Mouse (Mus musculus) neutrophil, adult 5-6 weeks (primary cell): ENCODE results near the gene Olfr732. TPM values are rescaled to one million over a fixed set of nuclear protein-coding genes. Genes with fewer than 3 reads are reported as not detected.

Experiments
- ATAC-seq: fragments of 151-379, 151-347 bp; 2 replicates; pipeline ENCODE4 v1.8.0; 2017; ENCODE audit warnings: mild to moderate bottlenecking, moderate TSS enrichment; ENCODE audit not compliant: insufficient number of reproducible peaks, poor library complexity, low FRiP score, severe bottlenecking; ENCODE audit errors: extremely low read depth
- total RNA-seq: library from RNA; stranded (forward); fragments of 200-1000 nt; gene quantifications from 2 replicates; pipeline ENCODE4 v1.2.3, GENCODE M21; 2017

Olfr732 gene
- total RNA-seq, result not detected in 2 replicates

DNA sequence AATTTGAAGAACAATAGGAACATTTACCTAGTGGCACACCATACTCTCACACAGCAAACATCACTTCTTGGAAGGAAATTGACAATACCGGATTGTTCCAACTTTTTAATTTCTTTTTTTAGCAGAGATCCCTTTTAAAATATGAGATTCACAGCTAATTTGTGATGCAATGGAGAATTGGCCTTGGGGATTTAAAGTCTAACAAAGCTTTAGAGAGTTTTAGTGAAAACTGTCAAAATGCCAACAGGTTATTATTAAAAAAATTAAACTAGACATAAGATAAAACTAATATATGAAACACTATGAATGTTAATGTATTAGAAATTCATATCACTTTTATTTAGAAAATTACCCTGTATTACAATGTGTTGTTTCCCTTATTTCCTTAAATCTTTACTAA lies at the start of gene Olfr732:
Gene Olfr732 (minus strand): TSS at position 101 of the 400 bp plus-strand sequence.
- ATAC-seq, result no peak

DNA sequence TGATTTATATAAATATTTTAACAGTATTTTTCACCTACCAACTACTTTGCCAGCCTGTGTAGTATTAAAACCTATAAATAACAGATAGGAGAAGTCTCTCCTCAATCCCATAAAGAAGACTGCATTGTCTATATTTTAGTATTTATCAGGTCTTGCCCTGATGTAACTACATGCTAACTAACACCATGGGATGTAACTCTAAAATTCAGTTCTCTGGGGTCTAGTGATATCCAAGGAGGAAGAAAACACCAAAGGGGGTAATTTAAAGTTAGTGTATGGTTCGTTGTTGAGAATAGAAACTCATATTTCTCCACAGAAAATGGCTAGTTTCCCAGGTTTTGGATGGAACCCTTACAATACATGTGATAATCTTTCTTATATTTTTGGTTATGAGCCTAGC lies 42.7 kb upstream of the Olfr732 start, which contains the start of gene Olfr734:
Gene Olfr734 (minus strand): TSS at position 101 of the 400 bp plus-strand sequence.
- ATAC-seq, result no peak

DNA sequence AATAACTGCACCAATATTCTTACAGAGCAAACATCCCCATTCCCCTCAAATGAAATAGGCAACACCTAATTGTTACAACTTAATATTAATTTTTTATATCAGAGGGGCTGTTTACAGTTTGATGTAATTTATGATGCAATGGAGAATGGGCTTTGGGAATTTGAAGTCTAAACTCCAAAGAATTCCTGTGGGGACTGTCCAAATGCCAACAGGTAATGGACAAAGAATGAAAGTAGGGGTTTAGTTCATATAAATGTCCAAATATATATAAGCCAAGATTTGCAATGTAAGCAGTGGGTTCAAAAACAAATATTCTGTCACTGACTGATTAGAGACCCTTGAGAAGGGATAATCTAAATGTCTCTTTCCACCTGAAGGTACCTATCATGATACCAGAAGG lies 17.4 kb upstream of the Olfr732 start, which contains the start of gene Olfr733:
Gene Olfr733 (minus strand): TSS at position 101 of the 400 bp plus-strand sequence.
- no peak for ATAC-seq

DNA sequence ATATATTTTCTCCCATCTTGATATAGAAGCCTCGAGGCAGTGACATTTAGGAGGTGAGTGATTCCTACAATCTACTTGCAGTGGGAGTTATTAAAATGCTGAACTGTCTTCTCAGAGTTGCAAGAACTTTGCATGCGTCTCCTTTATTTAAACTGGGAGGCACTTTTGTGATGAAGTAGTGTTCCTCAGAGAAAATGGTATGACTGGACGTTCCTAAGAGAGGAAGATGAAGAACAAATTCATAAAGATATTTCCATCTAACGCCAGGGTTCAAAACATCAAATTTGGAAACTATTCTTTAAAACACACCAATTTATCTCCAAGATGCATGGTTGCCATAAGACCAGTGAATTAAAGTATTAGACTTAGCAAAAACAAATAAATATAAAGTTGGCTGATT lies 42.2 kb downstream of the Olfr732 start, which contains the start of gene Olfr731:
Gene Olfr731 (minus strand): TSS at position 101 of the 400 bp plus-strand sequence.
- no peak for ATAC-seq

Other genes starting within 250 kb of the Olfr732 start
- not detected in 2 replicates for gene Olfr725, start 243.8 kb downstream of the Olfr732 start, total RNA-seq
- not detected in 2 replicates for gene Olfr726, start 193.3 kb downstream of the Olfr732 start, total RNA-seq
- not detected in 2 replicates for gene Olfr727, start 161.0 kb downstream of the Olfr732 start, total RNA-seq
- not detected in 2 replicates for gene Olfr728, start 141.5 kb downstream of the Olfr732 start, total RNA-seq
- gene Olfr729, start 131.3 kb downstream of the Olfr732 start, total RNA-seq, result not detected in 2 replicates
- gene Olfr730, start 96.0 kb downstream of the Olfr732 start, total RNA-seq, result not detected in 2 replicates
- not detected in 2 replicates for gene Olfr731, start 42.3 kb downstream of the Olfr732 start, total RNA-seq
- not detected in 2 replicates for gene Olfr733, start 17.3 kb upstream of the Olfr732 start, total RNA-seq
- gene Olfr734, start 42.6 kb upstream of the Olfr732 start, total RNA-seq, result not detected in 2 replicates
- gene Olfr735, start 64.7 kb upstream of the Olfr732 start, total RNA-seq, result not detected in 2 replicates
- 0.12 TPM in 1 of 2 replicates, not detected in the other for gene Tlr11, start 73.7 kb upstream of the Olfr732 start, total RNA-seq
- not detected in 2 replicates for gene Olfr736, start 97.0 kb upstream of the Olfr732 start, total RNA-seq
- gene Olfr738, start 123.4 kb upstream of the Olfr732 start, total RNA-seq, result not detected in 2 replicates
- gene Olfr739, start 134.4 kb upstream of the Olfr732 start, total RNA-seq, result not detected in 2 replicates
- 0.23 TPM in 1 of 2 replicates, not detected in the other for gene Olfr740, start 161.3 kb upstream of the Olfr732 start, total RNA-seq
- gene Olfr741, start 188.5 kb upstream of the Olfr732 start, total RNA-seq, result 0.81 TPM in 1 of 2 replicates, not detected in the other
- not detected in 2 replicates for gene Olfr742, start 219.4 kb upstream of the Olfr732 start, total RNA-seq
- gene Olfr743, start 237.6 kb upstream of the Olfr732 start, total RNA-seq, result not detected in 2 replicates